Mouse (Mus musculus) liver, embryonic 15.5 days (tissue): ENCODE data around the gene Prss45. TPM values are rescaled to one million over a fixed set of nuclear protein-coding genes. Genes with fewer than 3 reads are reported as not detected.

Source experiments
- ATAC-seq: fragments of 200-750 bp; cut with Nextera tagmentation; 2 replicates; pipeline ENCODE4 v1.8.0; 2017; ENCODE audit warnings: moderate number of reproducible peaks, mild to moderate bottlenecking, moderate library complexity; ENCODE audit not compliant: insufficient read depth
- H3K27ac ChIP-seq: fragments of 300-500 bp; sonication (generic); replicated peaks from 2 replicates; pipeline ENCODE4 v1.5.1; 2015; ENCODE audit warnings: mild to moderate bottlenecking, inconsistent platforms
- H3K27me3 ChIP-seq: fragments of 300-500 bp; sonication (generic); 2 replicates; pipeline ENCODE4 v1.6.1; 2015; ENCODE audit warnings: mild to moderate bottlenecking, inconsistent platforms
- H3K36me3 ChIP-seq: fragments of 300-500 bp; sonication (generic); replicated peaks from 2 replicates; pipeline ENCODE4 v1.6.1; 2015; ENCODE audit warnings: moderate library complexity, mild to moderate bottlenecking, inconsistent platforms
- H3K4me1 ChIP-seq: fragments of 300-500 bp; sonication (generic); replicated peaks from 2 replicates; pipeline ENCODE4 v1.6.1; 2015; ENCODE audit warnings: inconsistent platforms
- H3K4me2 ChIP-seq: fragments of 300-500 bp; sonication (generic); 2 replicates; pipeline ENCODE4 v1.6.1; 2015; ENCODE audit warnings: moderate library complexity, mild to moderate bottlenecking, inconsistent platforms
- H3K4me3 ChIP-seq: fragments of 300-500 bp; sonication (generic); replicated peaks from 2 replicates; pipeline ENCODE4 v1.5.1; 2015; ENCODE audit warnings: mild to moderate bottlenecking, inconsistent platforms
- H3K9ac ChIP-seq: fragments of 300-500 bp; sonication (generic); 2 replicates; pipeline ENCODE4 v1.6.1; 2015; ENCODE audit warnings: moderate library complexity, mild to moderate bottlenecking, inconsistent platforms
- H3K9me3 ChIP-seq: fragments of 300-500 bp; sonication (generic); replicated peaks from 2 replicates; pipeline ENCODE4 v1.6.1; 2016; ENCODE audit warnings: inconsistent platforms
- WGBS: fragments of 180-500 bp; shearing (Covaris S2); methylation state at CpG from one replicate; pipeline ENCODE4 v1.1.7; 2015; ENCODE audit warnings: mixed read lengths; ENCODE audit not compliant: insufficient replicate concordance; 5-methylcytosine and 5-hydroxymethylcytosine counted together
- polyA plus RNA-seq: library from polyadenylated mRNA; unstranded; fragments of >200 nt; fragmentation: Nextera tagmentation; extraction: Ambion mirVana; gene quantifications from 2 replicates; pipeline ENCODE4 v1.2.1, GENCODE M21; 2015

The Prss45 gene
- polyA plus RNA-seq, 1 experiment from 2014 or later = not detected

DNA sequence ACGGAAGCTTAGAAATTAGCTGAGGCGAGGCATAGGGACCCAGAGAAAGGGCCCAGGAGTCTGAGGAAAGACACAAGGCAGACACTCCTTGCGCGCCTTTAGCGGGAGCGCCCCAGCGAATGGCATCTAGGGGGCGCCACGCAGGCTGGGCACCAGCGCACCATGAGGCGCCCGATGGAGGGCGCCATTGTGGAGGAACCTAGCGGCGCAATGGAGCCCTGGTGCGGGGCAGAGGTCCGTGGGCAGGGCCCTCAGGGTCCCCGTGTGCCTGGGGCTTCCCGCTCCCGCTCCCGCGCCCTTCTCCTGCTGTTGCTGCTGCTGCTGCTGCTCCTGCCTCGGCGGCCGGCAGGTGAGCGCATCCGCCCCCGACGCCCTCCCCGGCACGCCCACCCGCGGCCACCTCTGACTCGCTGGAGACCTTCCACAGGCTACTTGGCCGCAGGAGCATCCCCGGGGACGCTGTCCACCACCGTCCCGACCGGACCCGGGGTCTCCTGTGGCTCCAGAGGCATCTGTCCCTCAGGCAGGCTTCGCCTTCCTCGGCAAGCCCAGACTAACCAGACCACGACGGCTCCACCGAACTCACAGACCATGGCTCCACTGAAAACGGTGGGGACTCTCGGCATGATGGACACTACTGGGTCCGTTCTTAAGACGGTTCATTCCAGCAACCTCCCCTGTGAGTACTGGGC is 23.5 kb downstream of the Prss45 start, which contains the start of gene Prss50:
TSS of gene Prss50 (plus strand) at position 187 of the 692 bp plus-strand sequence.
- Histone ChIP-seq H3K27ac (peak within 1 kb of the TSS; percentile 80), H3K27me3 (peaks cover 15% of the 10 kb centered on the region; the same call in 1 of the 2 replicates), H3K9ac (peak within 1 kb of the TSS; percentile 18; the same call in 1 of the 2 replicates), H3K9me3 (no peaks in the 10 kb centered on the region), H3K4me1 (peaks cover 28% of the 10 kb centered on the region), H3K4me2 (peak within 1 kb of the TSS; percentile 79), H3K4me3 (peak within 1 kb of the TSS; percentile 58), H3K36me3 (no peaks in the 10 kb centered on the region)
- WGBS = 10% methylated on average over 50 of the region's 50 CpGs
- no peak for ATAC-seq

DNA sequence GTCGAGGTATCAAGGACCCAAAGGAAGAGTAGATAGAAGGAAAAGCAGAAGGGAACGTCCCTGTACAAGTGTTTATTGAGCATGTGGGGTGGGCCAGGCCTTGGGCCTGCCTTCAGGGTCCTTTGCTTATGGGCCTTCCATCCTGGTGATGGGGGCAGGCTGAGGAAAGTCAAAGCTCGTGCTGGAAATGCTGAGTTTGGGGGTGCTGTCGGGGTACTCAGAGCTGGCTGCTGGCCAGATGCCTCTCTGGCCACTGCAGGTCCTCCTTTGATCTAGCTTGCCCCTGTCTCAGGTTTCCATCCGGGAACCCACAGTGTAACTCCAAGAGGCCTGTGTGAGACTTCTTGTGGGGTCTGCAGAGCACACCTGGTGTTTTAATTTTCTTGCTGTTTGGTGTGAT is 24.1 kb downstream of the Prss45 start:
- Histone ChIP-seq H3K27me3 (peaks cover 15% of the 10 kb centered on the region; the same call in 1 of the 2 replicates), H3K4me1 (peaks cover 28% of the 10 kb centered on the region), H3K4me3 (peak overlapping the region; percentile 58), H3K9me3 (no peaks in the 10 kb centered on the region), H3K27ac (peak overlapping the region; percentile 80), H3K9ac (peak overlapping the region; percentile 18; the same call in 1 of the 2 replicates), H3K36me3 (no peaks in the 10 kb centered on the region), H3K4me2 (peak overlapping the region; percentile 79)
- WGBS = 33% methylated on average over 5 of the region's 5 CpGs
- ATAC-seq = no peak

DNA sequence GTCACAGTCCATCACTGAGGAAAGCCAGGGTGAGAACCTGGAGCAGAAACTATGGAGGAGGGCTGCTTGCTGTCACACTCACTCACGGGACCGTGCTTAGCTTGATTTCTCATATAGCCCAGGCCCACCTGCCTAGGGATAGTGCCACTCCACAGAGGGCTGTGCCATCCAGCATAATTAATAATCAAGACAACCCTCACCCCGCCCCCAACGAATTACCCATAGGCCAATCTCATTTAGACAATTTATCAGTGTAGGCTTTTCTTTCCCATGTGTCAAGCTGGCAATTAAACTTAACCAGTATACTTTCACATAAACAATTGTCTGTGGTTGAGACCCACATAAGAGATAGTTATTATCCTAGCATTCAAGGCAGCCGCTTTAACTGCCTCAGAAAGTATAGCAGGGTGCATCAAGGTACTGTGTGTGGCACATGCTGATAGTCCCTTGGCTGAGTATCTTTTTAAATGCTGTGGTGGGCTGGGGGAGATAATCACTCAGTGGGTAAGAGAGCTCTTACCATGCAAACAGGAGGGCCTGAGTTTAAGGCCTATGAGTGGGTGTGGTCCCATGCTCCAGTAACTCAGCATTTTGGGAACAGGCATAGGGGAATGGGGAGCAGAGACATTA is 24.7 kb downstream of the Prss45 start:
- Histone ChIP-seq H3K27ac (peak overlapping the region; percentile 80), H3K9me3 (no peaks in the 10 kb centered on the region), H3K36me3 (no peaks in the 10 kb centered on the region), H3K4me3 (peak overlapping the region; percentile 58; the same call in 1 of the 2 replicates), H3K9ac (peak overlapping the region; percentile 18; the same call in 1 of the 2 replicates), H3K4me1 (peaks cover 28% of the 10 kb centered on the region), H3K4me2 (peak overlapping the region; percentile 79), H3K27me3 (peaks cover 15% of the 10 kb centered on the region; the same call in 1 of the 2 replicates)
- ATAC-seq = peak; percentile 88
- WGBS = 22% methylated on average over 5 of the region's 5 CpGs

DNA sequence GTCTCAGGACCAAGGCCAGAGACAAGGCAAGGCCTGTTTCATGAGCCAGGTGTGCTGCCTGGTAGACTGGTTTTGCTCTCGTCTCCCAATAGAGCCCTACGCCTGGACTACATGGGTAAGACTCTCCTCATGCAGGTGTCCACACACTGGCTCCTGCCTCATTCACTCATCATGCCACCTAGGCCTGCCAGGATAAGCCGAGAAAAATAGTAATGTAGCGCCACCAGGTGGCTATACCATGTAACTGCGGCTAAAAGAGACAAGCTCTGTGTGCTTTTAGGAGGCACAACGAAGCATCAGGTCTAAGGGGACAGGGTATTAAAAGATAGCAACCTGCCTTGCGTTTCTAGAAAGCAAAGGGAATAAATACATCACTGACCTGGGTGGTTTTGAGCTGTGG is 36.6 kb downstream of the Prss45 start:
- no peak overlapping the region for H3K27ac ChIP-seq
- peaks cover 16% of the 10 kb centered on the region; the same call in 1 of the 2 replicates for H3K4me1 ChIP-seq
- no peak overlapping the region for H3K9ac ChIP-seq
- peaks cover 29% of the 10 kb centered on the region for H3K27me3 ChIP-seq
- H3K4me2 ChIP-seq = no peak overlapping the region
- H3K36me3 ChIP-seq = no peaks in the 10 kb centered on the region
- 8% methylated on average over 7 of the region's 7 CpGs for WGBS
- no peak overlapping the region for H3K4me3 ChIP-seq
- no peak for ATAC-seq
- H3K9me3 ChIP-seq = no peaks in the 10 kb centered on the region

DNA sequence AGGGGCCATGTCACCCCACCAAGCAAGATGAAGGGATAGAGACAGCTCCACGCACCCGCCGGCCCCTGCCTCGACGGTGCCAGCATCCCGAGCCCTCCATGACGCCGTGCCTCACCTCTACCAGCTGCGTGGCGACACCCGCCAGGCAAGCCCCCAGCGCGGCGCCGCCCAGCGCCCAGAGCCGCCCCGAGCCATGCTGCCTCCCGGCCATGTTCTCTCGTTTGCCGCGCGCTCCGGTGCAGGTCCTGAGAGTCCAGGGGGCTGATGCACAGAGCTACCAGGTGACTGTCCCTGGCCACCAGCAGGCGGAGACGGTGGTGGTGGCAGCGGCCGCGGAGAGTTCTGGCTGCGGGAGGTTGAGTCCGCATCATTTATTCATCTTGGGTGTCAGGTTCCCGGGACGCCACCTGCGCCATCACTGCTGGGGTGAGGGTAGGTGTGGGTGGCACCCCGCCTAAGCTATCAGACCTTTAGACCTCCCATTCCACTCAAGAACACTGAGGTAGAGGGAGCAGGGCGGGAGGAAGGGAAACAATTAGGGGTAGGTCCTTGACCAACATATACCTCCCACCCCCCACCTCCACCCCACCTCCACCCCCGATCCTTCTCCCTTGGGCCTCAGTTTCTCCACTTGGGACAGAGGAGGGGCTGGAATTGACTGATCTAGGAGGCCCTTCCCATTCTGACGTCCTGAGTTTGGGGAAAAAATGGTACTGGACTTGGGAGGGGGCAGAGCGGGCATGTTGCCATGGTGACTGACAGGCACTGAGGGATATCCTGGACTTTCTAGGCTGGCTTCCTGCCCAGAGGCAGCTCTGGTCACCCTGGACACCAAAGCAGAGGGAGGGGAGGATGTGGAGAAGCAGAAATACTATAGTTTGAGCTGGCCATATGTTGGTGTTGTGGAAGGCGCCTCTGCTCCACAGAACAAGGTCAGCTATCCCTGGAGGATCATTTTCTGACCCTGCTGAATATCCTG is 39.6 kb downstream of the Prss45 start:
- WGBS = 15% methylated on average over 40 of the region's 40 CpGs
- Histone ChIP-seq H3K36me3 (no peaks in the 10 kb centered on the region), H3K9ac (no peak overlapping the region), H3K27me3 (peaks cover 41% of the 10 kb centered on the region), H3K27ac (no peak overlapping the region), H3K9me3 (no peaks in the 10 kb centered on the region), H3K4me1 (peaks cover 28% of the 10 kb centered on the region), H3K4me3 (no peak overlapping the region), H3K4me2 (peak overlapping the region; percentile 35)
- ATAC-seq = no peak

DNA sequence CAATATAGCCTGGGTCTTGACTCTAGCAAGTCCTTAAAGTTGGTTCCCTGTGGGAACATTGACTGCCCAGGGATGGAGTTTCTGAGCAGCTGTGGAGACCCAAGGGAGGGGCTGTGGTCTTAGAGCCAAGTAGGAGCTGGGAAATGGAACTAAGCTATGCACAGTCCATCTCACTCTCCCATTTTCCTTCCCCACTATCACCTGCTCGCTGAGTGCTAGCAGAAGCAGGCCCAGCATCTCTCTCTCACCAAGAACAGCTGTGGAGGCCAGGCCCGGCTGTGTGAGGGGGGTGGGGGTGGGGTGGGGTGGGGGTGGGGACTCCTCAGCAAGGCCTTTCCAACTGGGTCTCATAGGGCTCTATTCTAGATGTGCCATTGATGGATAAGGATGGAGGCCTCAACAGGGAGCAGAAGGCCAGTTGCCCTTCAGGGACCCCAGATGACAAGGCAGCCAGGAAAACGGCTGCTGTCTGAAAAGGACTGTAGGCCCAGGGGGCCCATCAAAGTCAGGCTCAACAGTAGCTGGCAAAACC is 40.3 kb downstream of the Prss45 start:
- peak overlapping the region; percentile 29; the same call in 1 of the 2 replicates for H3K27ac ChIP-seq
- H3K36me3 ChIP-seq = no peaks in the 10 kb centered on the region
- WGBS = 38% methylated on average over 3 of the region's 3 CpGs
- H3K4me2 ChIP-seq = no peak overlapping the region
- H3K9me3 ChIP-seq = no peaks in the 10 kb centered on the region
- no peak for ATAC-seq
- no peak overlapping the region for H3K4me3 ChIP-seq
- peaks cover 28% of the 10 kb centered on the region for H3K4me1 ChIP-seq
- no peak overlapping the region for H3K9ac ChIP-seq
- H3K27me3 ChIP-seq = peaks cover 48% of the 10 kb centered on the region

DNA sequence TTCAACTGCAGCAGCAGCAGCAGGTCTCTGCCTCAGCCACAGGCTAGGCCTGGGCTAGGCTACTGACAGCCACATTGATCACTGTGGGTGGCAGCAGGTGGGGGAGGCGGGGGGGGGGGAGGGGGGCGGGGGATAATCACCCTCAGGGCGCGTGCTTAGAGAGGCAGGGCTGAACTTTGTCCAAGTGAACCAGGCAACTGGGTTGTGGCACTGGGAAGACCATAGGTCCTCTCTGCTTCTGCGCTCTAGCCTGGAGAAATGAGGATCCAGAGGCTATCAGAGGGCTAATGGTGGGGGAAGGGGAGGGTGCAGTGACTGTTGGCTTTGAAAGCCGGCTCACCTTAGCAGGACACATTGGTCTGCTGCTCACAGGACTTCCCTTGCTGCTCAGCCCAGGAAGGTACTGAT is 40.9 kb downstream of the Prss45 start:
- Histone ChIP-seq H3K27me3 (peaks cover 54% of the 10 kb centered on the region), H3K4me1 (peaks cover 28% of the 10 kb centered on the region), H3K27ac (peak overlapping the region; percentile 55), H3K4me2 (no peak overlapping the region), H3K4me3 (no peak overlapping the region), H3K36me3 (no peaks in the 10 kb centered on the region), H3K9ac (no peak overlapping the region), H3K9me3 (no peaks in the 10 kb centered on the region)
- WGBS = 39% methylated on average over 6 of the region's 6 CpGs
- peak; percentile 58 for ATAC-seq

DNA sequence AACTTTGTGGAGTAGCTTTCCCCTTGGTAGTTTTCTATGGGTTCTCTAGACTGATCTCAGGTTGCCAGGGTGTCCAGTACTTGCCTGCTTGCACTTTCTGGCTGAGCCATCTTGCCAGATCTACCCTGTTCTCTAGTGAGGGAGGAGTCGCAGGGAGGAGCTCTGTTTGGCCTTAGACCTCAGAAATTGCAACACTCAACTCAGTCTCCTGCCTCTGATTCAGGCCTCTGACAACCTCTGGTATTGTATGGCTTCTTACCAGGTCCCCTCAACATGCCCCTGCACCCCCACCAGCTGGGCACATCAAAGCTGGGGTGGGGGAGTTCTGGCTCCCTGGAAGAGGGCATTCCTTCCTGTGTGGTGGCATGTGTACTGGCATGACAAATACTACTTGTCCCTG is 43.0 kb downstream of the Prss45 start:
- no peak overlapping the region for H3K4me3 ChIP-seq
- no peaks in the 10 kb centered on the region for H3K9me3 ChIP-seq
- no peak overlapping the region for H3K4me2 ChIP-seq
- peak; percentile 10; the same call in 1 of the 2 replicates for ATAC-seq
- H3K9ac ChIP-seq = no peak overlapping the region
- H3K27me3 ChIP-seq = peaks cover 65% of the 10 kb centered on the region
- no peaks in the 10 kb centered on the region for H3K36me3 ChIP-seq
- 35% methylated on average over 1 of the region's 1 CpGs for WGBS
- H3K27ac ChIP-seq = peak overlapping the region; percentile 70
- H3K4me1 ChIP-seq = peaks cover 28% of the 10 kb centered on the region

DNA sequence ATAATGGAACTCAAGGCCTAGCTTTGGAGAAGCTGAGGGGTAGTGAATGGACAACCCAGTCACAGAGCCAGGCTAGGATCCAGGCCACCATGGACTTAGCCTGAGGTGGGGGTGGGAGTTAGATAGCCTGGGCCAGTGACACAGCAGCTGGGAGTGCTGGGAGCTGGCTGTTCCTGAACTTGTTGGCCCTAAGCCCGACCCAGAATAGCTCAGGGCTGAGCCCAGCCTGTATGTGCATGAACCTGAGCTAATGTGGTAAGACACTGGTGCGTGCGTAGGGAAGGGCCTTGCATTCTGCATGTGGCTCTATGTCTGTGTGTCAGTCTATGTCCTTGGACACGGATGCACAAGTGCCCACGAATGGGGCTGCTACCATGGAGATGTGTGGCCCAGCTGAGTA is 43.5 kb downstream of the Prss45 start:
- Histone ChIP-seq H3K27me3 (peaks cover 60% of the 10 kb centered on the region), H3K9me3 (no peaks in the 10 kb centered on the region), H3K36me3 (no peaks in the 10 kb centered on the region), H3K4me2 (no peak overlapping the region), H3K4me3 (no peak overlapping the region), H3K4me1 (peaks cover 28% of the 10 kb centered on the region), H3K9ac (no peak overlapping the region), H3K27ac (peak overlapping the region; percentile 70)
- 60% methylated on average over 5 of the region's 5 CpGs for WGBS
- ATAC-seq = peak; percentile 57

DNA sequence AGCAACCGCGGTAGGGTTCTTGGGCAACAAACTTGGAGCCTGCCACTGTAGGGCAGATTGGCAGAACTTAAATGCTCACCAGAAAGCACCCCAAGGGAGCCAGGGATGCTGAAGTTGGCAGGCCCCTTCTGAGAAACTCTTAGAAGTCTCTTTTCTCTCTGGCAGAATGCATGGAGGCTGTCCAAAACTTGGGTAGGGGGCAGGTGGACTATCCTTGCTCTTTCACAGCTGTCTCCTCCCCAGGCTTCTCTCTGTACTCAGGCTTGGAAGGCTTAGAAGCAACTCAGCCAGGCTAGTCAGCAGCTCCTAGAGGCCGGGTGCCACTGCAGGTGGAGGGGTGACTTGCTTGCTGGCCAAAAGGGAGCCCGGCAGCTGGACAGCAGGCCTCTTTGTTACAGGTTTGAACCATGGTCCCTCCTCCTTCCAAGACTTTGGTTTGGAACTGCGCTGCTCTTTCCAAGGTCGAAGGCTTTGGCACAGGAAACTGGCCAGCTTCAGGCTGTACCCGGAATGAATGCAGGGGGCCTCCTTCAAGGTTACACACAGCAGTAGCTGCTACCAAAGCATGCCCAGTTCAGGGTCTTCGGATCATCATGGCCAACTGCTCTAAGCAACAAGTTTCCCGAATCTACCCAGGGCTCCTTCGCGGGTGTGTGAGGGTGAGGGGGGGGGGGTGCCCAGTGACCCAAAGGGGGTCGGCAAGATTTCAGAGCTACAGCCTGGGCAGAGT is 45.0 kb downstream of the Prss45 start, which contains the start of gene Als2cl:
TSS of gene Als2cl (plus strand) at position 680 of the 730 bp plus-strand sequence.
- Histone ChIP-seq H3K9me3 (no peaks in the 10 kb centered on the region), H3K4me3 (peak within 1 kb of the TSS; percentile 53), H3K9ac (peak within 1 kb of the TSS; percentile 25), H3K4me1 (peaks cover 19% of the 10 kb centered on the region), H3K4me2 (peak within 1 kb of the TSS; percentile 62), H3K27ac (peak within 1 kb of the TSS; percentile 57), H3K36me3 (no peaks in the 10 kb centered on the region), H3K27me3 (peaks cover 46% of the 10 kb centered on the region)
- no peak for ATAC-seq
- 20% methylated on average over 12 of the region's 12 CpGs for WGBS
